Mouse (Mus musculus) lung, embryonic 16.5 days (tissue): ENCODE results near the gene Prkab1. TPM values are rescaled to one million over a fixed set of nuclear protein-coding genes. Genes with fewer than 3 reads are reported as not detected.

Experiments used
- ATAC-seq: fragments of 200-750 bp; cut with Nextera tagmentation; 2 replicates; pipeline ENCODE4 v1.8.0; 2017; ENCODE audit warnings: low read depth, mild to moderate bottlenecking, moderate library complexity
- H3K27ac ChIP-seq: fragments of 300-500 bp; sonication (generic); 2 replicates; pipeline ENCODE4 v1.5.1; 2014; ENCODE audit warnings: mild to moderate bottlenecking, control low read depth, low read length
- H3K27me3 ChIP-seq: fragments of 300-500 bp; sonication (generic); 2 replicates; pipeline ENCODE4 v1.6.1; 2014; ENCODE audit warnings: low read depth, low read length, mixed read lengths; ENCODE audit not compliant: control insufficient read depth, insufficient read depth
- H3K36me3 ChIP-seq: fragments of 300-500 bp; sonication (generic); 2 replicates; pipeline ENCODE4 v1.6.1; 2014; ENCODE audit warnings: low read length; ENCODE audit not compliant: control insufficient read depth, insufficient read depth
- H3K4me1 ChIP-seq: fragments of 300-500 bp; sonication (generic); replicated peaks from 2 replicates; pipeline ENCODE4 v1.6.1; 2014; ENCODE audit warnings: low read length, mixed read lengths; ENCODE audit not compliant: control insufficient read depth, insufficient read depth
- H3K4me2 ChIP-seq: fragments of 300-500 bp; sonication (generic); 2 replicates; pipeline ENCODE4 v1.6.1; 2014; ENCODE audit warnings: low read depth, low read length, control low read depth
- H3K4me3 ChIP-seq: fragments of 300-500 bp; sonication (generic); 2 replicates; pipeline ENCODE4 v1.5.1; 2014; ENCODE audit warnings: mild to moderate bottlenecking, low read length, control low read depth
- H3K9ac ChIP-seq: fragments of 300-500 bp; sonication (generic); 2 replicates; pipeline ENCODE4 v1.6.1; 2014; ENCODE audit warnings: low read length, control low read depth
- H3K9me3 ChIP-seq: fragments of 300-500 bp; sonication (generic); 2 replicates; pipeline ENCODE4 v1.6.1; 2016; ENCODE audit warnings: low read length; ENCODE audit not compliant: control insufficient read depth
- WGBS: fragments of 180-500 bp; shearing (Covaris S2); extraction: QIAGEN DNeasy Blood & Tissue Kit; methylation state at CpG from one replicate; pipeline ENCODE4 v1.1.7; 2014; 5-methylcytosine and 5-hydroxymethylcytosine counted together
- polyA plus RNA-seq: library from polyadenylated mRNA; unstranded; fragments of >200 nt; fragmentation: Nextera tagmentation; extraction: Ambion mirVana; gene quantifications from 2 replicates; pipeline ENCODE4 v1.2.1, GENCODE M21; 2015

Prkab1 gene
- polyA plus RNA-seq, 1 experiment from 2014 or later = 80.2 TPM

GRCm38 (mm10) chr5:116037731-116038130 is 13.4 kb upstream of the Prkab1 start:
- H3K4me1 ChIP-seq = no peaks in the 10 kb centered on the region
- H3K4me3 ChIP-seq = no peak overlapping the region
- WGBS = 49% methylated on average over 11 of the region's 12 CpGs
- H3K4me2 ChIP-seq = no peak overlapping the region
- ATAC-seq = no peak
- no peak overlapping the region for H3K9ac ChIP-seq
- no peaks in the 10 kb centered on the region; the same call in 1 of the 2 replicates for H3K27me3 ChIP-seq
- H3K27ac ChIP-seq = no peak overlapping the region
- H3K36me3 ChIP-seq = no peaks in the 10 kb centered on the region
- no peaks in the 10 kb centered on the region for H3K9me3 ChIP-seq

- Histone ChIP-seq H3K9me3 (no peaks in the 10 kb centered on the region), H3K27me3 (no peaks in the 10 kb centered on the region; the same call in 1 of the 2 replicates), H3K36me3 (no peaks in the 10 kb centered on the region), H3K4me2 (no peak overlapping the region), H3K4me3 (no peak overlapping the region), H3K4me1 (no peaks in the 10 kb centered on the region), H3K27ac (no peak overlapping the region), H3K9ac (no peak overlapping the region)
- ATAC-seq = no peak
- WGBS = 63% methylated on average over 16 of the region's 16 CpGs
Measured at GRCm38 (mm10) chr5:116036465-116036864, 12.2 kb upstream of the Prkab1 start.

GRCm38 (mm10) chr5:116031190-116031577 is 6.9 kb upstream of the Prkab1 start:
- H3K27ac ChIP-seq = no peak overlapping the region
- H3K9me3 ChIP-seq = no peaks in the 10 kb centered on the region
- peaks cover 2% of the 10 kb centered on the region; the same call in 1 of the 2 replicates for H3K4me1 ChIP-seq
- 5% methylated on average over 14 of the region's 14 CpGs for WGBS
- no peak overlapping the region for H3K9ac ChIP-seq
- no peak overlapping the region for H3K4me2 ChIP-seq
- no peaks in the 10 kb centered on the region for H3K27me3 ChIP-seq
- H3K36me3 ChIP-seq = no peaks in the 10 kb centered on the region
- ATAC-seq = no peak
- H3K4me3 ChIP-seq = no peak overlapping the region

- WGBS = 6% methylated on average over 19 of the region's 19 CpGs
- no peak overlapping the region for H3K27ac ChIP-seq
- H3K27me3 ChIP-seq = no peaks in the 10 kb centered on the region
- no peaks in the 10 kb centered on the region for H3K36me3 ChIP-seq
- 0 out of 2 replicates have a peak overlapping the region, but pooled peaks have one; percentile 30 for H3K4me2 ChIP-seq
- H3K4me3 ChIP-seq = no peak overlapping the region
- no peak overlapping the region for H3K9ac ChIP-seq
- ATAC-seq = no peak
- peaks cover 2% of the 10 kb centered on the region; the same call in 1 of the 2 replicates for H3K4me1 ChIP-seq
- no peaks in the 10 kb centered on the region for H3K9me3 ChIP-seq
Measured at GRCm38 (mm10) chr5:116030566-116031189, 6.4 kb upstream of the Prkab1 start.

GRCm38 (mm10) chr5:116029071-116029470 is 4.8 kb upstream of the Prkab1 start:
- no peak overlapping the region for H3K27ac ChIP-seq
- 56% methylated on average over 7 of the region's 7 CpGs for whole genome bisulfite sequencing
- no peaks in the 10 kb centered on the region for H3K36me3 ChIP-seq
- ATAC-seq = no peak
- no peaks in the 10 kb centered on the region for H3K27me3 ChIP-seq
- no peak overlapping the region for H3K4me2 ChIP-seq
- no peak overlapping the region for H3K4me3 ChIP-seq
- peaks cover 2% of the 10 kb centered on the region; the same call in 1 of the 2 replicates for H3K4me1 ChIP-seq
- no peak overlapping the region for H3K9ac ChIP-seq
- H3K9me3 ChIP-seq = no peaks in the 10 kb centered on the region

GRCm38 (mm10) chr5:116026561-116026960 is 2.3 kb upstream of the Prkab1 start:
- WGBS = 83% methylated on average over 14 of the region's 14 CpGs
- Histone ChIP-seq H3K4me2 (no peak overlapping the region), H3K27me3 (no peaks in the 10 kb centered on the region), H3K4me3 (no peak overlapping the region), H3K9ac (no peak overlapping the region), H3K4me1 (peaks cover 15% of the 10 kb centered on the region), H3K9me3 (no peaks in the 10 kb centered on the region), H3K36me3 (no peaks in the 10 kb centered on the region), H3K27ac (no peak overlapping the region)
- no peak for ATAC-seq

- 89% methylated on average over 5 of the region's 5 CpGs for WGBS
- H3K4me1 ChIP-seq = peaks cover 15% of the 10 kb centered on the region
- no peaks in the 10 kb centered on the region for H3K9me3 ChIP-seq
- H3K36me3 ChIP-seq = no peaks in the 10 kb centered on the region
- no peak overlapping the region for H3K4me2 ChIP-seq
- H3K27ac ChIP-seq = no peak overlapping the region
- no peaks in the 10 kb centered on the region for H3K27me3 ChIP-seq
- ATAC-seq = no peak
- H3K4me3 ChIP-seq = no peak overlapping the region
- H3K9ac ChIP-seq = no peak overlapping the region
Measured at GRCm38 (mm10) chr5:116026107-116026506, 1.8 kb upstream of the Prkab1 start.

GRCm38 (mm10) chr5:116023821-116024284 is 455 bp downstream of the Prkab1 start:
- peaks cover 20% of the 10 kb centered on the region for H3K36me3 ChIP-seq
- peak overlapping the region; percentile 91 for H3K9ac ChIP-seq
- H3K4me3 ChIP-seq = peak overlapping the region; percentile 88
- H3K9me3 ChIP-seq = no peaks in the 10 kb centered on the region
- H3K4me1 ChIP-seq = peaks cover 13% of the 10 kb centered on the region
- peak; percentile 56 for ATAC-seq
- H3K27ac ChIP-seq = peak overlapping the region; percentile 89
- H3K27me3 ChIP-seq = no peaks in the 10 kb centered on the region
- under 1% methylated on average over 28 of the region's 28 CpGs for WGBS
- peak overlapping the region; percentile 83 for H3K4me2 ChIP-seq

- peaks cover 13% of the 10 kb centered on the region for H3K4me1 ChIP-seq
- H3K9ac ChIP-seq = peak overlapping the region; percentile 91
- no peaks in the 10 kb centered on the region for H3K27me3 ChIP-seq
- H3K4me3 ChIP-seq = peak overlapping the region; percentile 88
- no peaks in the 10 kb centered on the region for H3K9me3 ChIP-seq
- no peak for ATAC-seq
- H3K4me2 ChIP-seq = peak overlapping the region; percentile 83
- peaks cover 24% of the 10 kb centered on the region for H3K36me3 ChIP-seq
- H3K27ac ChIP-seq = peak overlapping the region; percentile 89
- WGBS = 19% methylated on average over 8 of the region's 8 CpGs
Measured at GRCm38 (mm10) chr5:116023251-116023661, 1.1 kb downstream of the Prkab1 start.
